Mouse (Mus musculus) stomach, postnatal 0 days (tissue): Measurements from ENCODE around the gene Hipk1. TPM values are rescaled to one million over a fixed set of nuclear protein-coding genes. Genes with fewer than 3 reads are reported as not detected.
A peak's percentile ranks its signal among the peaks of the same experiment; 100 is the strongest.

Experiments
- ATAC-seq: fragments of 200-750 bp; cut with Nextera tagmentation; 2 replicates; pipeline ENCODE4 v1.8.0; 2017; ENCODE audit not compliant: low FRiP score, low TSS enrichment
- DNase-seq: peaks from one replicate; pipeline ENCODE4 v3.0.0-alpha.2; 2016; ENCODE audit warnings: low spot score
- H3K27ac ChIP-seq: fragments of 300-500 bp; sonication (generic); replicated peaks from 2 replicates; pipeline ENCODE4 v1.5.1; 2014; ENCODE audit warnings: mild to moderate bottlenecking, control low read depth
- H3K27me3 ChIP-seq: fragments of 300-500 bp; sonication (generic); 2 replicates; pipeline ENCODE4 v1.6.1; 2014; ENCODE audit warnings: low read length; ENCODE audit not compliant: control insufficient read depth, insufficient read depth
- H3K36me3 ChIP-seq: fragments of 300-500 bp; sonication (generic); 2 replicates; pipeline ENCODE4 v1.6.1; 2014; ENCODE audit warnings: low read length, mixed read lengths; ENCODE audit not compliant: control insufficient read depth, insufficient read depth
- H3K4me1 ChIP-seq: fragments of 300-500 bp; sonication (generic); replicated peaks from 2 replicates; pipeline ENCODE4 v1.6.1; 2014; ENCODE audit warnings: antibody characterized with exemption; ENCODE audit not compliant: control insufficient read depth, insufficient read depth
- H3K4me2 ChIP-seq: fragments of 300-500 bp; sonication (generic); replicated peaks from 2 replicates; pipeline ENCODE4 v1.6.1; 2014; ENCODE audit warnings: low read depth, mild to moderate bottlenecking, control low read depth, moderate library complexity
- H3K4me3 ChIP-seq: fragments of 300-500 bp; sonication (generic); 2 replicates; pipeline ENCODE4 v1.5.1; 2014; ENCODE audit warnings: low read depth, low read length, control low read depth
- H3K9ac ChIP-seq: fragments of 300-500 bp; sonication (generic); 2 replicates; pipeline ENCODE4 v1.6.1; 2014; ENCODE audit warnings: mild to moderate bottlenecking, low read length, control low read depth, mixed read lengths
- H3K9me3 ChIP-seq: fragments of 300-500 bp; sonication (generic); 2 replicates; pipeline ENCODE4 v1.6.1; 2016; ENCODE audit warnings: low read length; ENCODE audit not compliant: control insufficient read depth
- CTCF ChIP-seq: IDR thresholded peaks from 2 replicates; pipeline ENCODE4 v1.5.1; 2016; ENCODE audit warnings: antibody characterized with exemption, low read depth, mild to moderate bottlenecking, moderate library complexity
- EP300 ChIP-seq: optimal IDR thresholded peaks from 2 replicates; pipeline ENCODE3; 2016; ENCODE audit warnings: antibody characterized with exemption
- WGBS: fragments of 180-500 bp; shearing (Covaris S2); extraction: QIAGEN DNeasy Blood & Tissue Kit; methylation state at CpG from one replicate; pipeline ENCODE4 v1.1.7; 2014; 5-methylcytosine and 5-hydroxymethylcytosine counted together
- polyA plus RNA-seq: library from polyadenylated mRNA; unstranded; fragments of >200 nt; fragmentation: Nextera tagmentation; extraction: Ambion mirVana; gene quantifications from 2 replicates; pipeline ENCODE4 v1.2.1, GENCODE M21; 2015

The Hipk1 gene
- polyA plus RNA-seq, 1 experiment from 2014 or later, result 6.7 TPM

DNA sequence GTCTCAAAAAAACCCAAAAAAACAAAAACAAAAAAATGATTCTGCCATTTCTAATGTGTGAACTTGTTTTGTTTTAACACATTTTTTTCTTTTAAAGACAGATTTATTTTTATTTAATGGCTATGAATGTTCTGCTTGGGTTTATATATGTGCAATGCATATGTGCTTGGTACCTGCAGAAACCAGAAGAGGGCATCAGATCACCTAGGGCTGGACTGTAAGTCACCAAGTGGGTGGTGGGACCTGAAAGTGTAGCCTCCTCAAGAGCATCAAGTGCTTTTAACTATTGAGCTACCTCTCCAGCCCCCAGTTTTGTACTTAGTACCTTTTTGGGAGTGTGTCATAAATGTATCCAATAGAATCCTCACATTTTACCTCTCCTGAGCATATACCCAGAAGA lies 36.2 kb upstream of the Hipk1 start:
- Histone ChIP-seq H3K36me3 (no peaks in the 10 kb centered on the region), H3K4me1 (no peaks in the 10 kb centered on the region), H3K27ac (no peak overlapping the region), H3K9me3 (no peaks in the 10 kb centered on the region), H3K27me3 (no peaks in the 10 kb centered on the region), H3K9ac (no peak overlapping the region), H3K4me3 (no peak overlapping the region), H3K4me2 (no peak overlapping the region)
- TF ChIP-seq CTCF (peak; percentile 51), EP300 (no peak)
- ATAC-seq (no peak), DNase-seq (no peak)

DNA sequence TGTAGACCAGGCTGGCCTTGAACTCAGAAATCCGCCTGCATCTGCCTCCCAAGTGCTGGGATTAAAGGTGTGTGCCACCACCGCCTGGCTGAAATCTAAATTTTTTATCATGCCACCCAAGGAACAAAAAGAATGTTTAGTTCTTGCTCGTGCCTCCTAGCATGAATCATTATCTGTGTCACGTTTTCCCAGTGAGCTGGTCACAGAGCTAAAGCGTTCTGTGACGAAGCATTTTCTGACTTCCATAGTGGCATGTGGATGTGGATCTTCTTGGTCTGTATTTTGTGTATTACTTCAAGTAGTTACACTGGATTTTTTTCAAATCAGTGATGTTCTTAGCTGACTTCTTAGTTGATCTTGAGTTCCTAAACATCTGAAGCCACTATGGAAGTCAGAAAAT lies 19.6 kb upstream of the Hipk1 start:
- Histone ChIP-seq H3K9ac (no peak overlapping the region), H3K27me3 (no peaks in the 10 kb centered on the region)
- 86% methylated on average over 6 of the region's 6 CpGs for WGBS

DNA sequence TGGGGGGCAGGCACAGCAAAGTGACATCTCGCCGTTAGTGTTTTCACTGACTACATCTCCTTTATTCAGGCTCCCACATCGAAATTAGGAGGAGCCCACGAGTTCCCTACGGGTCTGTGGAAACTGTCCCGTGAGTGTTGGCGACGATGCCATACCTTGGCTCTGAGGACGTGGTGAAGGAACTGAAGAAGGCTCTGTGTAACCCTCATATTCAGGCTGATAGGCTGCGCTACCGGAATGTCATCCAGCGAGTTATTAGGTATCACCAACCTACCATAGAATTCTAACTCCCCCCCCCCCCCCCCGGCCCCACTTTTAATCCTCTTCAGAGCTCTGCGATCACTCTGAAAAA lies 18.4 kb upstream of the Hipk1 start:
- Histone ChIP-seq H3K27ac (peak overlapping the region; percentile 96), H3K4me1 (no peaks in the 10 kb centered on the region), H3K9ac (peak overlapping the region; percentile 90), H3K4me3 (peak overlapping the region; percentile 76), H3K36me3 (peaks cover 2% of the 10 kb centered on the region; the same call in 1 of the 2 replicates), H3K4me2 (peak overlapping the region; percentile 73), H3K27me3 (no peaks in the 10 kb centered on the region), H3K9me3 (no peaks in the 10 kb centered on the region)
- WGBS, result under 1% methylated on average over 13 of the region's 14 CpGs
- ATAC-seq (peak; percentile 50; the same call in 1 of the 2 replicates), DNase-seq (no peak)
- TF ChIP-seq EP300 (no peak), CTCF (no peak)

More for the DNA sequence above, 19.6 kb upstream of the Hipk1 start:
- TF ChIP-seq CTCF (no peak), EP300 (no peak)
- Histone ChIP-seq H3K36me3 (peaks cover 6% of the 10 kb centered on the region; the same call in 1 of the 2 replicates), H3K27ac (no peak overlapping the region), H3K4me2 (no peak overlapping the region), H3K4me3 (no peak overlapping the region), H3K9me3 (no peaks in the 10 kb centered on the region), H3K4me1 (no peaks in the 10 kb centered on the region)
- ATAC-seq (no peak), DNase-seq (no peak)

DNA sequence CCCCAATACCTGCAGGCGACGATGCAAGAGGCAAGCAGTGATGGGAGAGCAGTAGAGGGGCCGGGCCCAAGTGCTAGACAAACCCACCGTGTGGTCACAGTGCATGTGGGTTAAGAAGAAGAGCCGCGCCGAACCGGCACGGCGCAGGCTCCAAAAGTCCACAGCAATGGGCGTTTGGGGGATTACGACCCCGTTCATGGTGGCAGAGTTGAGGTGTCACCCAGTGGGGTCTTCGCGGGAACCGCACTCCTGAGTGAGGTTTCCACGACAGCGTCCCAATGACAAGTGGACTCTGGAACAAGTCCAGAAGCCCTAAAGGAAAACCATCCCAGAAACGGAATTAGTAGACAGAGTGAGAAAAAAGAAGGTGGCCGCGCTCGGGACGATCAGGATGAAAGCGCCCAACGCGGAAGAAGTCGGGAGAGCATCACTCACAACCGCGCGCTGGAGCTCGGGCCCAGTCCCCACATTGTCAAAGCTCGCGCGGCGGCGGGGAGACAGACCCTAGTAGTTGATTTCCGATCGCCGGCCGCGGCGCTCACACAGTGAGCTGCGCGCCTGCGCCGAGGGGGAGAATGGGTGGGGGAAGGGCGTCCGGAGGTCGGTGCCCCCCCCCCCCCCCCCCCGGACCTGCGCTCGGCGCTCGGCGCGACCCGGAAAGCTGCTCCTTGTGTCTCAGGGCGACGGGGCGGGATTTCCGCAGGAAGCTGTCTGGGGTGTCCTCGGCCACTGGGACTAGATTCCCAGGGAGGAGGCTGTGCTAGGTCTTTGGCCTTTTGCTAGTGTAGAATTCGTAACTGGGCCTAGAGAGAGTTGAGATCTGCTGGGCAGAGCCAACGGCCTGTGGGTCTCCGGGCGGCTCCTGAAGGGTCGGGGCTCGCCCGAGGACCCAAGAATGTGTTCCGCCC lies 17.8 kb upstream of the Hipk1 start, which contains the start of the genes Dclre1b, Ap4b1 and Gm43064:
Gene Dclre1b, minus strand, starts transcription at position 554 of the 908 bp plus-strand sequence.
Gene Ap4b1, plus strand, starts transcription at position 630 of the 908 bp plus-strand sequence.
Gene Gm43064, plus strand, starts transcription at position 683 of the 908 bp plus-strand sequence.
- peak; percentile 95 for DNase-seq
- ATAC-seq, result peak; percentile 96
- TF ChIP-seq EP300 (peak; percentile 91), CTCF (no peak)
- Histone ChIP-seq H3K36me3 (no peaks in the 10 kb centered on the region), H3K27ac (peak within 1 kb of the TSS; percentile 96), H3K4me1 (no peaks in the 10 kb centered on the region), H3K4me3 (peak within 1 kb of the TSS; percentile 76), H3K4me2 (peak within 1 kb of the TSS; percentile 83), H3K9me3 (no peaks in the 10 kb centered on the region), H3K27me3 (no peaks in the 10 kb centered on the region), H3K9ac (peak within 1 kb of the TSS; percentile 90)
- under 1% methylated on average over 61 of the region's 70 CpGs for WGBS

DNA sequence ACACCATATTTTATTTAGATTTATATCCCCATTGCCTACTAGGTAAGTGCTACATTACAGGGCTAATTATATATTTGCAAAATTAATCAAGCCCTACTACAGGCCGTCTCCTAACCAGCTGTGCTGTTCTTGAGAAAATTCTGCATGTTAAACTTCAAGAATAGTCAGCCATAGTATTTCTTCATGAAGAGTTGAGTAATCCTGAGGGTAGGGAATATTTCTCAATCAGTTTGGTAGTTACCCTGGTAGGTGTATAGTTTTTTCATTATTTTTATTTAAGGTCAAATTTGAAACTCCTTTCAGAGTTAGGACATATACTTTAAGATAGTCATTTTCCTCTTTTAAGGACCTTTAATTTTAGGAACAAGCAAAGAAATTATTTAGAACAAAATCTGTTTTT lies 14.3 kb upstream of the Hipk1 start:
- DNase-seq, result no peak
- H3K27ac ChIP-seq, result no peak overlapping the region
- H3K36me3 ChIP-seq, result no peaks in the 10 kb centered on the region
- H3K9ac ChIP-seq, result no peak overlapping the region
- TF ChIP-seq EP300, result no peak
- no peak for TF ChIP-seq CTCF
- no peak overlapping the region for H3K4me3 ChIP-seq
- H3K9me3 ChIP-seq, result no peaks in the 10 kb centered on the region
- H3K4me2 ChIP-seq, result no peak overlapping the region
- H3K27me3 ChIP-seq, result no peaks in the 10 kb centered on the region
- peaks cover 7% of the 10 kb centered on the region; the same call in 1 of the 2 replicates for H3K4me1 ChIP-seq
- WGBS, result 83% methylated on average over 1 of the region's 1 CpGs
- ATAC-seq, result no peak

DNA sequence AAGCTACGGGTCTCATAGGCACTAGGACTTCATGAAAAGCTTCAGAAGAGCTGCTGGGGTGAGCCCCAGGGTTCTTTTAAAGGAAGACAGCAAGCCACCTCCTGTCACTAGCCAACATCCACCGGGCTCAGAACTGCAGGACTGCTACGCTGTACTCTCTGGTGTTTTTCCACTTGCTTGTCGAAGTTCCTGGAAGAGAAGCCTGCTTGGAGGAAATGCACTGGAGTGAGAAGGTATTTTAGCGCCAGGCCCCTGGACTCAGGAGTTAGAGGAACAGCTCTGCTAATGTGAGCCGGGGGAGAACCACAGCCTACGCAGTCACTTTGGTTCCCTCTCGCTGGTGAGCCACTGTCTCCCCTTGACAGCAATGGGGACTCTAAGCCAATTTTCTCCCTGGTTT lies 11.5 kb upstream of the Hipk1 start:
- Histone ChIP-seq H3K4me2 (no peak overlapping the region), H3K4me3 (no peak overlapping the region), H3K9ac (no peak overlapping the region), H3K36me3 (no peaks in the 10 kb centered on the region), H3K27ac (peak overlapping the region; percentile 61), H3K9me3 (no peaks in the 10 kb centered on the region), H3K4me1 (peaks cover 7% of the 10 kb centered on the region; the same call in 1 of the 2 replicates), H3K27me3 (no peaks in the 10 kb centered on the region)
- no peak for DNase-seq
- WGBS, result 81% methylated on average over 8 of the region's 8 CpGs
- ATAC-seq, result no peak
- TF ChIP-seq EP300 (no peak), CTCF (no peak)
